Mouse (Mus musculus) intestine, embryonic 15.5 days (tissue): ENCODE measurements at regions not wholly inside any gene's neighbourhood (a gene's known extent, or its start where the extent isn't known, plus 50 kb on each side); places are given as distances from the start of the nearest gene placed in this dataset.
A peak's percentile ranks its signal among the peaks of the same experiment; 100 is the strongest.
"Not testable (repeated sequence)": the region's sequence is repeated elsewhere in the genome, so short reads cannot be mapped to it uniquely, and the experiment has no call there.

Source experiments
- ATAC-seq: fragments of 200-750 bp; cut with Nextera tagmentation; 2 replicates; pipeline ENCODE4 v1.8.0; 2017; ENCODE audit warnings: moderate TSS enrichment, moderate library complexity
- H3K27ac ChIP-seq: fragments of 300-500 bp; sonication (generic); 2 replicates; pipeline ENCODE4 v1.5.1; 2015; ENCODE audit warnings: mild to moderate bottlenecking, inconsistent platforms
- H3K27me3 ChIP-seq: fragments of 300-500 bp; sonication (generic); replicated peaks from 2 replicates; pipeline ENCODE4 v1.6.1; 2015; ENCODE audit warnings: inconsistent platforms
- H3K36me3 ChIP-seq: fragments of 300-500 bp; sonication (generic); 2 replicates; pipeline ENCODE4 v1.6.1; 2015; ENCODE audit warnings: inconsistent platforms
- H3K4me1 ChIP-seq: fragments of 300-500 bp; sonication (generic); replicated peaks from 2 replicates; pipeline ENCODE4 v1.6.1; 2015; ENCODE audit warnings: inconsistent platforms
- H3K4me2 ChIP-seq: fragments of 300-500 bp; sonication (generic); replicated peaks from 2 replicates; pipeline ENCODE4 v1.6.1; 2015; ENCODE audit warnings: mild to moderate bottlenecking, inconsistent platforms
- H3K4me3 ChIP-seq: fragments of 300-500 bp; sonication (generic); replicated peaks from 2 replicates; pipeline ENCODE4 v1.5.1; 2015; ENCODE audit warnings: inconsistent platforms
- H3K9ac ChIP-seq: fragments of 300-500 bp; sonication (generic); 2 replicates; pipeline ENCODE4 v1.6.1; 2015; ENCODE audit warnings: inconsistent platforms
- H3K9me3 ChIP-seq: fragments of 300-500 bp; sonication (generic); 2 replicates; pipeline ENCODE4 v1.6.1; 2016; ENCODE audit warnings: inconsistent platforms
- WGBS: fragments of 180-500 bp; shearing (Covaris S2); methylation state at CpG from one replicate; pipeline ENCODE4 v1.1.7; 2015; 5-methylcytosine and 5-hydroxymethylcytosine counted together

- Histone ChIP-seq H3K27me3 (no peaks in the 10 kb centered on the region), H3K9ac (no peak overlapping the region), H3K36me3 (no peaks in the 10 kb centered on the region), H3K27ac (no peak overlapping the region), H3K4me1 (peaks cover 11% of the 10 kb centered on the region; the same call in 1 of the 2 replicates), H3K4me2 (no peak overlapping the region), H3K9me3 (no peaks in the 10 kb centered on the region), H3K4me3 (no peak overlapping the region)
- ATAC-seq, result peak; percentile 60
- 61% methylated on average over 11 of the region's 11 CpGs for WGBS
Measured at GRCm38 (mm10) chr1:35879388-35880093, 188.7 kb upstream of the Hs6st1 start.

GRCm38 (mm10) chr1:35880562-35881265 is 187.5 kb upstream of the Hs6st1 start:
- no peak for ATAC-seq
- no peak overlapping the region for H3K9ac ChIP-seq
- H3K4me3 ChIP-seq, result no peak overlapping the region
- H3K36me3 ChIP-seq, result no peaks in the 10 kb centered on the region
- WGBS, result 75% methylated on average over 6 of the region's 6 CpGs
- no peak overlapping the region for H3K27ac ChIP-seq
- H3K4me2 ChIP-seq, result no peak overlapping the region
- H3K9me3 ChIP-seq, result no peaks in the 10 kb centered on the region
- peaks cover 3% of the 10 kb centered on the region; the same call in 1 of the 2 replicates for H3K4me1 ChIP-seq
- no peaks in the 10 kb centered on the region for H3K27me3 ChIP-seq

- 81% methylated on average over 4 of the region's 4 CpGs for WGBS
- no peak for ATAC-seq
- Histone ChIP-seq H3K4me3 (no peak overlapping the region), H3K4me2 (no peak overlapping the region), H3K36me3 (no peaks in the 10 kb centered on the region), H3K9me3 (no peaks in the 10 kb centered on the region), H3K9ac (no peak overlapping the region), H3K27ac (no peak overlapping the region), H3K27me3 (no peaks in the 10 kb centered on the region), H3K4me1 (no peaks in the 10 kb centered on the region)
Measured at GRCm38 (mm10) chr1:35881521-35881920, 186.7 kb upstream of the Hs6st1 start.

- H3K27ac ChIP-seq, result no peak overlapping the region
- no peaks in the 10 kb centered on the region for H3K9me3 ChIP-seq
- H3K4me1 ChIP-seq, result no peaks in the 10 kb centered on the region
- no peak overlapping the region for H3K4me3 ChIP-seq
- ATAC-seq, result no peak
- H3K27me3 ChIP-seq, result no peaks in the 10 kb centered on the region
- no peak overlapping the region for H3K9ac ChIP-seq
- WGBS, result 81% methylated on average over 1 of the region's 1 CpGs
- H3K36me3 ChIP-seq, result no peaks in the 10 kb centered on the region
- no peak overlapping the region for H3K4me2 ChIP-seq
Measured at GRCm38 (mm10) chr1:35882101-35882500, 186.1 kb upstream of the Hs6st1 start.

- Histone ChIP-seq H3K4me3 (no peak overlapping the region), H3K36me3 (no peaks in the 10 kb centered on the region), H3K4me2 (no peak overlapping the region), H3K27ac (no peak overlapping the region), H3K27me3 (no peaks in the 10 kb centered on the region), H3K9ac (no peak overlapping the region), H3K4me1 (no peaks in the 10 kb centered on the region), H3K9me3 (no peaks in the 10 kb centered on the region)
- 60% methylated on average over 19 of the region's 19 CpGs for WGBS
- ATAC-seq, result no peak
Measured at GRCm38 (mm10) chr1:35889731-35890499, 178.3 kb upstream of the Hs6st1 start.

GRCm38 (mm10) chr1:35890500-35890900 is 177.7 kb upstream of the Hs6st1 start:
- 64% methylated on average over 15 of the region's 15 CpGs for WGBS
- Histone ChIP-seq H3K4me3 (no peak overlapping the region), H3K9me3 (no peaks in the 10 kb centered on the region), H3K4me1 (no peaks in the 10 kb centered on the region), H3K36me3 (no peaks in the 10 kb centered on the region), H3K27ac (no peak overlapping the region), H3K9ac (no peak overlapping the region), H3K27me3 (no peaks in the 10 kb centered on the region), H3K4me2 (no peak overlapping the region)
- no peak for ATAC-seq

- WGBS, result 70% methylated on average over 1 of the region's 1 CpGs
- H3K27ac ChIP-seq, result no peak overlapping the region
- 0 out of 2 replicates have a peak, but pooled peaks cover 2% of the 10 kb centered on the region for H3K4me1 ChIP-seq
- H3K27me3 ChIP-seq, result no peaks in the 10 kb centered on the region
- no peak overlapping the region for H3K4me2 ChIP-seq
- no peaks in the 10 kb centered on the region for H3K9me3 ChIP-seq
- H3K36me3 ChIP-seq, result no peaks in the 10 kb centered on the region
- no peak overlapping the region for H3K9ac ChIP-seq
- no peak overlapping the region for H3K4me3 ChIP-seq
- ATAC-seq, result no peak
Measured at GRCm38 (mm10) chr1:35899536-35899935, 168.7 kb upstream of the Hs6st1 start.

GRCm38 (mm10) chr1:35904001-35904547 is 164.1 kb upstream of the Hs6st1 start:
- H3K9ac ChIP-seq, result no peak overlapping the region
- H3K27me3 ChIP-seq, result no peaks in the 10 kb centered on the region
- no peak for ATAC-seq
- 0 out of 2 replicates have a peak, but pooled peaks cover 2% of the 10 kb centered on the region for H3K4me1 ChIP-seq
- no peak overlapping the region for H3K4me2 ChIP-seq
- H3K36me3 ChIP-seq, result no peaks in the 10 kb centered on the region
- no peak overlapping the region for H3K4me3 ChIP-seq
- no peak overlapping the region for H3K27ac ChIP-seq
- WGBS, result 85% methylated on average over 9 of the region's 9 CpGs
- H3K9me3 ChIP-seq, result no peaks in the 10 kb centered on the region

GRCm38 (mm10) chr1:35913551-35913950 is 154.6 kb upstream of the Hs6st1 start:
- 86% methylated on average over 4 of the region's 4 CpGs for WGBS
- H3K9ac ChIP-seq, result no peak overlapping the region
- H3K9me3 ChIP-seq, result no peaks in the 10 kb centered on the region
- no peaks in the 10 kb centered on the region for H3K36me3 ChIP-seq
- H3K4me1 ChIP-seq, result no peaks in the 10 kb centered on the region
- H3K4me2 ChIP-seq, result no peak overlapping the region
- H3K27me3 ChIP-seq, result no peaks in the 10 kb centered on the region
- H3K4me3 ChIP-seq, result no peak overlapping the region
- H3K27ac ChIP-seq, result no peak overlapping the region
- ATAC-seq, result no peak

GRCm38 (mm10) chr1:35914175-35914574 is 154.0 kb upstream of the Hs6st1 start:
- H3K27ac ChIP-seq, H3K36me3 ChIP-seq, H3K4me1 ChIP-seq, H3K9me3 ChIP-seq, ATAC-seq, H3K27me3 ChIP-seq, H3K4me3 ChIP-seq, H3K9ac ChIP-seq, H3K4me2 ChIP-seq: not testable (repeated sequence)
- WGBS, result 94% methylated on average over 8 of the region's 8 CpGs

GRCm38 (mm10) chr1:35915526-35915925 is 152.7 kb upstream of the Hs6st1 start:
- ATAC-seq, result no peak
- H3K9ac ChIP-seq, result no peak overlapping the region
- H3K4me1 ChIP-seq, result no peaks in the 10 kb centered on the region
- no peaks in the 10 kb centered on the region for H3K36me3 ChIP-seq
- H3K9me3 ChIP-seq, result no peaks in the 10 kb centered on the region
- H3K27ac ChIP-seq, result no peak overlapping the region
- no peak overlapping the region for H3K4me3 ChIP-seq
- no peak overlapping the region for H3K4me2 ChIP-seq
- WGBS, result 84% methylated on average over 6 of the region's 6 CpGs
- no peaks in the 10 kb centered on the region for H3K27me3 ChIP-seq
